Mouse (Mus musculus): ENCODE data around the gene Fzd4.

DNA sequence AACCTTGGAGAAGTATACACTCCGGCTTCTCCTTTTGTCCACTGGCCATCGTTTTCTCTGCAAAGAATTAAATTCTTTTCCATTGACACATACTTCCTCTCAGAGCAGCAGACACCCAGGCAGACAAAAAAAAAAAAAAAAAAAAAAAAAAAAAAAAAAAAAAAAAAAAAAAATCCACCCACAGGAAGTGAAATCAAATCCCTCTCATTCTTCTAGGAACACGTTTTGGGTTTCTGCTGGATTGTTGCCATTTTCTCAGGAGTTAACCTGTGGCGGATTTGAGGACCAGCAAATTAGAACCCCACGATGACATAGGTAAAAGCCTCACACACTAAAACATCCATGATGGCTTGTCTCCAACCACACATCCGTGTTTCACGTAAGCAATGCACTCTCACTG lies 37.1 kb downstream of the Fzd4 start:
- TF ChIP-seq CTCF (conservative IDR thresholded peaks at IDR 0.05; ENCODE audit: low read length) (no peak), POU5F1 (IDR thresholded peaks at IDR 0.05; ENCODE audit: borderline replicate concordance, low read length) (no peak)

Data from E14TG2a.4 (cell line).